Mouse (Mus musculus): ENCODE measurements around the gene Lipc.

- TF ChIP-seq FLI1 (IDR thresholded peaks at IDR 0.05; ENCODE audit: low read length) (no peak), GATA1 (IDR thresholded peaks at IDR 0.05; ENCODE audit: borderline replicate concordance, low read length) (no peak)
These were observed 30.9 kb downstream of the Lipc start for GRCm38 (mm10) chr9:70921132-70921531.

Measured in megakaryocyte, embryonic 14.5 days (primary cell).